Mouse (Mus musculus) limb, embryonic 12.5 days (tissue): ENCODE results near the gene Serinc5. TPM values are rescaled to one million over a fixed set of nuclear protein-coding genes. Genes with fewer than 3 reads are reported as not detected.

Source experiments
- ATAC-seq: fragments of 200-750 bp; cut with Nextera tagmentation; 2 replicates; pipeline ENCODE4 v1.8.0; 2017; ENCODE audit warnings: low read depth, moderate TSS enrichment; ENCODE audit not compliant: insufficient number of reproducible peaks, insufficient read depth, low FRiP score, low TSS enrichment
- H3K27ac ChIP-seq: fragments of 300-500 bp; sonication (generic); 2 replicates; pipeline ENCODE4 v1.5.1; 2016; ENCODE audit warnings: mild to moderate bottlenecking, moderate library complexity
- H3K27me3 ChIP-seq: fragments of 300-500 bp; sonication (generic); 2 replicates; pipeline ENCODE4 v1.6.1; 2016; ENCODE audit warnings: mild to moderate bottlenecking, moderate library complexity
- H3K36me3 ChIP-seq: fragments of 300-500 bp; sonication (generic); 2 replicates; pipeline ENCODE4 v1.6.1; 2016; ENCODE audit warnings: mild to moderate bottlenecking, moderate library complexity
- H3K4me1 ChIP-seq: fragments of 300-500 bp; sonication (generic); replicated peaks from 2 replicates; pipeline ENCODE4 v1.6.1; 2016
- H3K4me2 ChIP-seq: fragments of 300-500 bp; sonication (generic); 2 replicates; pipeline ENCODE4 v1.6.1; 2016; ENCODE audit warnings: mild to moderate bottlenecking, moderate library complexity
- H3K4me3 ChIP-seq: fragments of 300-500 bp; sonication (generic); replicated peaks from 2 replicates; pipeline ENCODE4 v1.5.1; 2016; ENCODE audit warnings: mild to moderate bottlenecking
- H3K9ac ChIP-seq: fragments of 300-500 bp; sonication (generic); replicated peaks from 2 replicates; pipeline ENCODE4 v1.6.1; 2016; ENCODE audit warnings: mild to moderate bottlenecking, moderate library complexity
- H3K9me3 ChIP-seq: fragments of 300-500 bp; sonication (generic); 2 replicates; pipeline ENCODE4 v1.6.1; 2016; ENCODE audit warnings: mild to moderate bottlenecking, moderate library complexity
- WGBS: fragments of 180-500 bp; shearing (Covaris S2); methylation state at CpG from one replicate; pipeline ENCODE4 v1.1.7; 2016; 5-methylcytosine and 5-hydroxymethylcytosine counted together
- polyA plus RNA-seq: library from polyadenylated mRNA; unstranded; fragments of >200 nt; fragmentation: Nextera tagmentation; extraction: Ambion mirVana; gene quantifications from 2 replicates; pipeline ENCODE4 v1.2.1, GENCODE M21; 2016

The Serinc5 gene
- polyA plus RNA-seq, 1 experiment from 2014 or later = 10.2 TPM

- H3K27me3 ChIP-seq = peaks cover 15% of the 10 kb centered on the region; the same call in 1 of the 2 replicates
- no peak overlapping the region for H3K4me2 ChIP-seq
- H3K4me3 ChIP-seq = no peak overlapping the region
- H3K27ac ChIP-seq = no peak overlapping the region
- no peak overlapping the region for H3K9ac ChIP-seq
- no peaks in the 10 kb centered on the region for H3K36me3 ChIP-seq
- 74% methylated on average over 6 of the region's 6 CpGs for WGBS
- no peak for ATAC-seq
- H3K9me3 ChIP-seq = no peaks in the 10 kb centered on the region
- no peaks in the 10 kb centered on the region for H3K4me1 ChIP-seq
These were observed 120.9 kb downstream of the Serinc5 start for GRCm38 (mm10) chr13:92731811-92732210.

DNA sequence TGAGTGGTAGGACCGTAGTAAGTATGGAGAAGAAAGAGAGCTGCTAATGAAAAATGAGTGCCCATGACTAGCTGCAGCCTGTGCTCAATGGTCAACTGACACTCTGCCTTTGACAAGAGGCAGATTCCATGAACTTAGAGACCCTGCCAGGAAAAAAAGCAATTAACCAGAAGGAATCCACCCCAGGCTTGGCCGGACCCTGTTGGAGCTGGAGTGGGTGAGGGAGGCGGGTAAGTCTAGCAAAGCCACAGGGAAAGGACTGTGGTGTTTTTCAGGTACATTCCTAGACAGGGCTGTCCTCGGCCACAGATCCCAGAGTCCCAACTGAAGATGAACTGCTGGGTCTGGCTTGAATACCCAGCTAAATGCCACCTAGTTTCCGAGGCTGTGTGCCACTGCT, 121.9 kb downstream of the Serinc5 start:
- Histone ChIP-seq H3K27ac (no peak overlapping the region), H3K9me3 (no peaks in the 10 kb centered on the region), H3K4me1 (no peaks in the 10 kb centered on the region), H3K36me3 (no peaks in the 10 kb centered on the region), H3K4me3 (no peak overlapping the region), H3K9ac (no peak overlapping the region), H3K27me3 (peaks cover 15% of the 10 kb centered on the region; the same call in 1 of the 2 replicates), H3K4me2 (no peak overlapping the region)
- WGBS = 80% methylated on average over 5 of the region's 5 CpGs
- no peak for ATAC-seq

- Histone ChIP-seq H3K4me2 (no peak overlapping the region), H3K27me3 (peaks cover 15% of the 10 kb centered on the region; the same call in 1 of the 2 replicates), H3K36me3 (no peaks in the 10 kb centered on the region), H3K4me1 (no peaks in the 10 kb centered on the region), H3K9me3 (no peaks in the 10 kb centered on the region), H3K9ac (no peak overlapping the region), H3K4me3 (no peak overlapping the region), H3K27ac (no peak overlapping the region)
- ATAC-seq = no peak
- WGBS = 39% methylated on average over 9 of the region's 9 CpGs
These were observed 122.4 kb downstream of the Serinc5 start for GRCm38 (mm10) chr13:92733252-92733651.

- ATAC-seq = no peak
- H3K27me3 ChIP-seq = peaks cover 15% of the 10 kb centered on the region; the same call in 1 of the 2 replicates
- no peaks in the 10 kb centered on the region for H3K4me1 ChIP-seq
- H3K36me3 ChIP-seq = no peaks in the 10 kb centered on the region
- no peak overlapping the region for H3K9ac ChIP-seq
- H3K9me3 ChIP-seq = no peaks in the 10 kb centered on the region
- H3K27ac ChIP-seq = no peak overlapping the region
- WGBS = 90% methylated on average over 11 of the region's 11 CpGs
- no peak overlapping the region for H3K4me2 ChIP-seq
- no peak overlapping the region for H3K4me3 ChIP-seq
These were observed 122.8 kb downstream of the Serinc5 start for GRCm38 (mm10) chr13:92733741-92734140.

- no peak for ATAC-seq
- H3K9me3 ChIP-seq = no peaks in the 10 kb centered on the region
- H3K4me2 ChIP-seq = no peak overlapping the region
- no peak overlapping the region for H3K27ac ChIP-seq
- no peaks in the 10 kb centered on the region for H3K4me1 ChIP-seq
- no peak overlapping the region for H3K9ac ChIP-seq
- H3K36me3 ChIP-seq = no peaks in the 10 kb centered on the region
- H3K27me3 ChIP-seq = peaks cover 15% of the 10 kb centered on the region; the same call in 1 of the 2 replicates
- H3K4me3 ChIP-seq = no peak overlapping the region
- WGBS = 86% methylated on average over 1 of the region's 1 CpGs
These were observed 124.8 kb downstream of the Serinc5 start for GRCm38 (mm10) chr13:92735693-92736092.

DNA sequence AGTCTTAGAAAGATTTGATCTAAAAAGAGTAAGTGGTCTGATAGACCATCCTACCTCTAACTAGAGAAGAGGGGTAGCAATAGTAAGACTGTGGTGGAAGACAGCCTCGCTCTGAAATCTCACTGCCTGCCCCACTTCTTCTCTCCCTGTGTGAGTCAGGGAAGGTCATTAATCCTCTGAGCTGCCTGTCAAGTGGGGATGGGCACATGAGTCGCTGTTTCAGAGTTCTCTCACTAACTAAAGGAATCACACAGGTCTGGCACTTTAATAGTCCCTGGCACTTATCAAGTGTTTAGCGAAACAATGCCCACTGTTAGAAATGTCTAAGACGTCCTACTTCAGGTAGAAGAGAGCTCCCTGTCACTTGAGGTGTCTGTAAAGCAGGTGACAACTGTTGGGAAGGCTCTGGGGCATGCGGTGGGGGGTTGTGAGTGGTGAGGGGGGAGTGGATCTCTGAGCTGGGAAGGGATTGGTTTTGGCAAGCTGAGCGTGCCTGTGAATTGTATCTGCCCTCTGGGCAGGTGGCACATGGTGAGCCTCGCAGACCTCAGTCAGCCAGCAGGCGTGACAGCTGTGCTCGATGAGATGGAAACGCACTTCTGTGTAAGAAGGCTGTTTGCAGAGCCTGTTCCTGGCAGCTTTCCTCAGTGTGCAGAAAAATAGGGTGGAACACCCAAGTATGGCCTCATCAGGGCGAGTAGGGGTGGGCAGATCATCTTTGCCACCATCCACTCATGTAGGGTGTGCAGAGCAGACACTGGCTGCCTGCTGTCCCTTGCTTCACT, 125.8 kb downstream of the Serinc5 start:
- Histone ChIP-seq H3K27ac (no peak overlapping the region), H3K4me3 (no peak overlapping the region), H3K4me1 (no peaks in the 10 kb centered on the region), H3K27me3 (peaks cover 14% of the 10 kb centered on the region; the same call in 1 of the 2 replicates), H3K4me2 (no peak overlapping the region), H3K9me3 (no peaks in the 10 kb centered on the region), H3K36me3 (no peaks in the 10 kb centered on the region), H3K9ac (0 out of 2 replicates have a peak overlapping the region, but pooled peaks have one; percentile 18)
- WGBS = 61% methylated on average over 11 of the region's 11 CpGs
- ATAC-seq = no peak

- H3K4me2 ChIP-seq = no peak overlapping the region
- no peak overlapping the region for H3K27ac ChIP-seq
- no peak overlapping the region for H3K4me3 ChIP-seq
- no peaks in the 10 kb centered on the region for H3K4me1 ChIP-seq
- no peak for ATAC-seq
- WGBS = 66% methylated on average over 3 of the region's 3 CpGs
- no peaks in the 10 kb centered on the region for H3K9me3 ChIP-seq
- H3K36me3 ChIP-seq = no peaks in the 10 kb centered on the region
- H3K9ac ChIP-seq = no peak overlapping the region
- H3K27me3 ChIP-seq = peaks cover 6% of the 10 kb centered on the region; the same call in 1 of the 2 replicates
These were observed 127.9 kb downstream of the Serinc5 start for GRCm38 (mm10) chr13:92738821-92739220.

DNA sequence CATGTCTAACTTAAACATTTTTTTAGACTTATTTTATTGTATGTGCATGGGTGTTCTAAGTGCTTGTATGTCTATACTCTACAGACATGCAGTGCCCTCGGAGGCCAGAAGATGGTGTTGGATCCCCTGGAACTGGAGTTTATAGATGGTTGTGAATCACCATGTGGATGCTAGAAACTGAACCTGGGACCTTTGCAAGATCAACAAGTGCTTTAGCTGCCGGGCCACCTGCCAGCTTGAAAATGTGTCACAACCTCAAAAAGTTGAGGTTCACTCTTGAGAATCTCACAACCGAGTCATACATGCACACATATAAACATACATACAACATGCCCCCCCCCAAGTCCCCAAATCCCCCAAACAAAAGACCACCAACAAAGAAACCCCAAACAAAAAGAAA, 129.0 kb downstream of the Serinc5 start:
- H3K9ac ChIP-seq = no peak overlapping the region
- WGBS = 88% methylated on average over 3 of the region's 3 CpGs
- H3K4me3 ChIP-seq = no peak overlapping the region
- no peak overlapping the region for H3K4me2 ChIP-seq
- H3K27ac ChIP-seq = no peak overlapping the region
- no peaks in the 10 kb centered on the region for H3K27me3 ChIP-seq
- no peaks in the 10 kb centered on the region for H3K9me3 ChIP-seq
- no peak for ATAC-seq
- no peaks in the 10 kb centered on the region for H3K4me1 ChIP-seq
- no peaks in the 10 kb centered on the region for H3K36me3 ChIP-seq

GRCm38 (mm10) chr13:92740671-92741270, 129.9 kb downstream of the Serinc5 start:
- Histone ChIP-seq H3K9ac (no peak overlapping the region), H3K4me1 (no peaks in the 10 kb centered on the region), H3K27me3 (no peaks in the 10 kb centered on the region), H3K27ac (no peak overlapping the region), H3K9me3 (no peaks in the 10 kb centered on the region), H3K4me3 (no peak overlapping the region), H3K4me2 (no peak overlapping the region), H3K36me3 (no peaks in the 10 kb centered on the region)
- 15% methylated on average over 2 of the region's 2 CpGs for WGBS
- no peak for ATAC-seq

DNA sequence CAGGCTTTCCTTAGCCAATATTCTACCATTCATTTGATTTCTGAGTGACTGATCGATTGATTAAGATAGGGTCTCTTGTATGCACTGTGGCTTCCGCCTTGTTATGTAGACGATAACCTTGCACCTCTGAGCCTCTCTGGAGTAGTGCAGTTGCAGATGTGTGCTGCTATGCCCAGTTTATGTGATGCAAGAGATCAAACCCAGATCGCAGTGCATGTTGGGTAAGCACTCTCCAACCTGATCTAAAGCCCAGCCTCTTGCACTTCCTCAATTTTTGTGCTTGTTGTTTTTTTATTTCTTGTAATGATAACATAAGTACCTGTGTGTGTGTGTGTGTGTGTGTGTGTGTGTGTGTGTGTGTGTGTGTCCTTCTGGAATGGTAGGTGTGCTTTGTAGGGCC, 132.0 kb downstream of the Serinc5 start:
- ATAC-seq = no peak
- Histone ChIP-seq H3K36me3 (no peaks in the 10 kb centered on the region), H3K9me3 (no peaks in the 10 kb centered on the region), H3K4me3 (no peak overlapping the region), H3K27ac (no peak overlapping the region), H3K9ac (no peak overlapping the region), H3K4me1 (no peaks in the 10 kb centered on the region), H3K27me3 (no peaks in the 10 kb centered on the region), H3K4me2 (no peak overlapping the region)
- WGBS = 88% methylated on average over 4 of the region's 4 CpGs

DNA sequence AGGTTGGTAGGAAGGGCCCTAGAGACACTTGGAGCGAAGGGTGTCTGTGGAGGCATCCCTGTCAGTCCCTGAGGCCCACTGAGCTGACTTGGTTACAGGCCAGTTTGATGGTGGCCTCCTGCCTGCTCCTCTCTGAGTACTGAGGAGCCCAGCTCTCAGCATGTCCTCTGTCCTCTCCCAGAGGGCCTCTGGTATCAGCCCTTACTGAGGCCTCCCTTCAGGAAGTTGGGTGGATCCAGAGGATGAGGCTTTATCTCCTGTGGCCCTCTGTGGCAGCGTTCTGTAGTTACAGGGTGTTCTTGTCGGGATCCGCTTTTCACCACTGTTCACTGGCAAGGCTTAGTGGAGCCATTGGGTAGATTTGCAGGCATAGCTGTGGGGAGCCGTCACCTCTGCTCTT, 132.4 kb downstream of the Serinc5 start:
- no peak overlapping the region for H3K4me2 ChIP-seq
- no peaks in the 10 kb centered on the region for H3K36me3 ChIP-seq
- H3K4me3 ChIP-seq = no peak overlapping the region
- ATAC-seq = no peak
- 85% methylated on average over 5 of the region's 5 CpGs for WGBS
- no peak overlapping the region for H3K9ac ChIP-seq
- H3K27ac ChIP-seq = no peak overlapping the region
- H3K27me3 ChIP-seq = no peaks in the 10 kb centered on the region
- H3K4me1 ChIP-seq = no peaks in the 10 kb centered on the region
- H3K9me3 ChIP-seq = no peaks in the 10 kb centered on the region
